Mouse (Mus musculus): ENCODE results near the gene Amot. TPM values are rescaled to one million over a fixed set of nuclear protein-coding genes. Genes with fewer than 3 reads are reported as not detected.

The Amot gene
- polyA plus RNA-seq, 1 experiment: 7.0 TPM

DNA sequence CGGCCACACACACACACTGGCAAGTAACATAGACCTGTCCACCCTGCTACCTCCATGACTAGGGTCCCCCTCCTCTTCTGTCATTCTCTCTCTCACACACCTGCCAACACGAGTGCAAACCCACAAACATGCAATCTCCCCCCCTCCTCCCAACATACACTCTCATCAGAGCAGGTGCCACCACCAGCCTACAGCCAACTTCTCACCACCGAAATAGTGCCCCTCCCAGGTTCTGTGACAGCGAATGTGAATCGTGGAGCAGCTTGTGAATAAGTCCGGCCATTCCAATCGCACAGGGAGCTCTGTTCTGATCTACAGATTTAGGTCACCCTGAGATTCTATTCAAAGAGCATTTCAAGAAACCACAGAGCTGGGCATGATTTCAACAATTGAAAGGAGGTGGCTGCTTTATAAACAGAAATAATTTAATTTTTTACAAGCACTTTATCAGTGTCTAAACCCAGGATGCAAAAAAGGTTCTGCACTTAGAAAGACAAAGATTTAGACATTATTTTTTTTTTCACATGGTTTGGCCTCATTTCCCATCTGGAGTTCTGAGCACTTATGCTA is 21.4 kb downstream of the Amot start:
- H3K4me1 ChIP-seq (replicated peaks; ENCODE audit: control insufficient read depth, insufficient read depth, low read length): no peaks in the 10 kb centered on the region
- H3K27ac ChIP-seq (ENCODE audit: control insufficient read depth, insufficient read depth, low read length): no peak overlapping the region
- TF ChIP-seq POLR2A (IDR thresholded peaks at IDR 0.05; ENCODE audit: control insufficient read depth, extremely low read depth, insufficient read depth, low read length, poor library complexity) (no peak), CTCF (IDR thresholded peaks at IDR 0.05; ENCODE audit: borderline replicate concordance, control insufficient read depth, extremely low read depth, insufficient read depth, low read length, poor library complexity) (no peak)
- H3K27me3 ChIP-seq (ENCODE audit: control insufficient read depth, insufficient read depth, low read length): no peaks in the 10 kb centered on the region
- 50% methylated on average over 7 of the region's 7 CpGs for WGBS
- no peaks in the 10 kb centered on the region for H3K36me3 ChIP-seq (ENCODE audit: control insufficient read depth, insufficient read depth, low read length)
- DNase-seq: no peak
- no peak overlapping the region for H3K4me3 ChIP-seq (ENCODE audit: control insufficient read depth, insufficient read depth, low read length)

DNA sequence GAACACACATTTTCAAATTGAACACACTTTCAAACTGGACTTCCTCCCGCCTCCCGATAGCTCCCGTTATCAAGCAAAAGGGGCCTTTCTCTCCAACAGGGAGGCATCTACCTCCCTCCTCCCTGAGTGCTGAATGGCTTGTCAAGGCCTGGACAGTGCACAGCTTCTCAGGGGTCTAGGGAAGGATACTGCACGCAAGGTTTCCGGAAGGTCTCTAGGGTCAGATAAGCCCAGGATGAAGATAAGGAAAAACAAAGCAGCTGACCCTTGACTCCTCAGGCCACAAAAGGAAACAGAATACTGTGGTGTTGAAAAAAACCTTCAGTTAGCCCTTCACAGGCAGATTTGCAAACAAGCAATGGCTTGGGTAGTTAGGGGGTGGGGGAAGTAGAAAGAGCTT is 22.6 kb downstream of the Amot start:
- 95% methylated on average over 5 of the region's 5 CpGs for WGBS
- no peaks in the 10 kb centered on the region for H3K4me1 ChIP-seq (replicated peaks; ENCODE audit: control insufficient read depth, insufficient read depth, low read length)
- DNase-seq: no peak
- no peaks in the 10 kb centered on the region for H3K36me3 ChIP-seq (ENCODE audit: control insufficient read depth, insufficient read depth, low read length)
- no peak overlapping the region for H3K4me3 ChIP-seq (ENCODE audit: control insufficient read depth, insufficient read depth, low read length)
- H3K27ac ChIP-seq (ENCODE audit: control insufficient read depth, insufficient read depth, low read length): no peak overlapping the region
- no peaks in the 10 kb centered on the region for H3K27me3 ChIP-seq (ENCODE audit: control insufficient read depth, insufficient read depth, low read length)
- TF ChIP-seq CTCF (IDR thresholded peaks at IDR 0.05; ENCODE audit: borderline replicate concordance, control insufficient read depth, extremely low read depth, insufficient read depth, low read length, poor library complexity) (no peak), POLR2A (IDR thresholded peaks at IDR 0.05; ENCODE audit: control insufficient read depth, extremely low read depth, insufficient read depth, low read length, poor library complexity) (no peak)

DNA sequence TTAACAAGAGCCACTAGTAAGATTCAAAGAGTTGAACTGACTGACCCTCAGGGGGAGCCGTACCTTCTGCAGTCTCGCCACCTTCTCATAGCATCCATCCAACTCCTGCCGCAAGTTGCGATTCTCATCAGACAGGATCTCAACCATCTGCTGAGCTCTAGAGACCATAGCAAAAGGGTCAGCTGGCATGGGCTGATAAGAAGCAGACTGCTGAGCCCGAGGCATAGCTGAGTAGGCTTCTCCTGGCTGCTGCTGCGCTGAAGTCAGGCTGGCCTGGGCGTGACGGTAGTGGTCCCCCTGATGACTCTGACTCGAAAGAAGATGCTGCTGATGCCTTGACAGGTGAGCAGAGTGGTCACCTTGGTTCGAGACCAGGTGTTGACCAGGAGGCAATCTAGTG is 25.0 kb downstream of the Amot start:
- H3K27ac ChIP-seq (ENCODE audit: control insufficient read depth, insufficient read depth, low read length): no peak overlapping the region
- no peak overlapping the region for H3K4me3 ChIP-seq (ENCODE audit: control insufficient read depth, insufficient read depth, low read length)
- no peak for DNase-seq
- TF ChIP-seq CTCF (IDR thresholded peaks at IDR 0.05; ENCODE audit: borderline replicate concordance, control insufficient read depth, extremely low read depth, insufficient read depth, low read length, poor library complexity) (no peak), POLR2A (IDR thresholded peaks at IDR 0.05; ENCODE audit: control insufficient read depth, extremely low read depth, insufficient read depth, low read length, poor library complexity) (no peak)
- no peaks in the 10 kb centered on the region for H3K36me3 ChIP-seq (ENCODE audit: control insufficient read depth, insufficient read depth, low read length)
- WGBS: 96% methylated on average over 10 of the region's 10 CpGs
- H3K27me3 ChIP-seq (ENCODE audit: control insufficient read depth, insufficient read depth, low read length): no peaks in the 10 kb centered on the region
- H3K4me1 ChIP-seq (replicated peaks; ENCODE audit: control insufficient read depth, insufficient read depth, low read length): no peaks in the 10 kb centered on the region

DNA sequence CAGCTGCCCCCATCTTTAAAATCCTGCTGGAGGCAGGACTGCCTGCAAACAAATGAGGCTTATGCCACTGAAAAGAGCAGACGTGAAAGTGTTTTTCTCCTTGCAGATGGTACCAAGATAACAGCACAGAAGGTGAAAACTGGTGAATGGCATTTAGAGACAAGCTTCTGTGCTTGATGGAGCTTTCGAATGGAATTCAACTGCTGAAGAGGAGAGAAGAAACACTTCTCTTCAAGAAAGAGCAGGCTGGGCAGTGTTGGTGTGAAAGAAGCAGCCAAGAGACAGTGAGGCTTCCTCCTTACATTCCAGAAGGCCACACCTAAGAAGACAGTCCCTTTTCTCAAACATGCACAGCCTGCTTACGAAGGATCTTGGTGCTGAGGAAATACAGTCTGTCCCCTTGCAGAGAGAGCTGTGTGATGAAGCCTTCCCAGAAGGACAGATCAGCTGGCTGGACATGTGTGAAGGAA is 27.2 kb downstream of the Amot start:
- TF ChIP-seq POLR2A (IDR thresholded peaks at IDR 0.05; ENCODE audit: control insufficient read depth, extremely low read depth, insufficient read depth, low read length, poor library complexity) (no peak), CTCF (IDR thresholded peaks at IDR 0.05; ENCODE audit: borderline replicate concordance, control insufficient read depth, extremely low read depth, insufficient read depth, low read length, poor library complexity) (no peak)
- WGBS: 79% methylated on average over 3 of the region's 3 CpGs
- DNase-seq: no peak
- no peak overlapping the region for H3K4me3 ChIP-seq (ENCODE audit: control insufficient read depth, insufficient read depth, low read length)
- H3K4me1 ChIP-seq (replicated peaks; ENCODE audit: control insufficient read depth, insufficient read depth, low read length): no peaks in the 10 kb centered on the region
- H3K27me3 ChIP-seq (ENCODE audit: control insufficient read depth, insufficient read depth, low read length): no peaks in the 10 kb centered on the region
- no peaks in the 10 kb centered on the region for H3K36me3 ChIP-seq (ENCODE audit: control insufficient read depth, insufficient read depth, low read length)
- H3K27ac ChIP-seq (ENCODE audit: control insufficient read depth, insufficient read depth, low read length): no peak overlapping the region

DNA sequence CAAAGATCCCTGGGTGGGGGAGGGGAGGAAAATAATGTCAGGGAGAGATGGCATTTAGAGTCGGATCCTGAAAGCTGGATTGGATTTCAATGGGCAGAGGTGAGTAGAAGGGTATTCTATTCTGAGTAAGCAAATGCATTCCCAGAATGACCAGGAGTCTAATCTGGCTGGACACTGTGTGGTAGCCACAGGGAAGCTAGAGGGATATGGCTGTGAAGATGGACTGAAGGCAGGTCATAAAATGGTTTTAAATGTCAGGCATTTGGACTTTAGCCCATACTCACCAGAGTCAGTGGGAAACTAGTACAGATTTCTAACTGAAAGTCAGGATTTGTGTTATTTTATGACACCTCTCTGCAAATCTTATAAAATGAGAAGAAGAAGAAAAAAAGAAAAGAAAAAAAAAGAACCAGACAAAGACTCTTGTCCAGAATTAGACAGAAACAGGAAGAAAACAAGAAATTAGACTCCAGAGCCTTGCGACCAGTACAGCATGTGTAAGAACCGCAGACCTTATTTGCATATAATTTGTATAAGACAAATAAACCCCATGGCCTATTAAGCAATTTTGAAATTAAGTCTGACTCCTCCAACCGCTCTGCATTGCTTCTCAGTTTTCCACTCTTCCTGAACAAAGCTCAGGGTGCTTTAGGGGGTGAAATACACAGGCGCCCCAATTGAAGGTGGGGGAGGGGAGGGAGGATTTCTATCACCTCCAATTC is 27.8 kb downstream of the Amot start:
- no peak overlapping the region for H3K27ac ChIP-seq (ENCODE audit: control insufficient read depth, insufficient read depth, low read length)
- no peaks in the 10 kb centered on the region for H3K36me3 ChIP-seq (ENCODE audit: control insufficient read depth, insufficient read depth, low read length)
- no peak overlapping the region for H3K4me3 ChIP-seq (ENCODE audit: control insufficient read depth, insufficient read depth, low read length)
- no peaks in the 10 kb centered on the region for H3K4me1 ChIP-seq (replicated peaks; ENCODE audit: control insufficient read depth, insufficient read depth, low read length)
- DNase-seq: no peak
- no peaks in the 10 kb centered on the region for H3K27me3 ChIP-seq (ENCODE audit: control insufficient read depth, insufficient read depth, low read length)
- 98% methylated on average over 5 of the region's 5 CpGs for WGBS
- TF ChIP-seq CTCF (IDR thresholded peaks at IDR 0.05; ENCODE audit: borderline replicate concordance, control insufficient read depth, extremely low read depth, insufficient read depth, low read length, poor library complexity): no peak
- no peak for TF ChIP-seq POLR2A (IDR thresholded peaks at IDR 0.05; ENCODE audit: control insufficient read depth, extremely low read depth, insufficient read depth, low read length, poor library complexity)

DNA sequence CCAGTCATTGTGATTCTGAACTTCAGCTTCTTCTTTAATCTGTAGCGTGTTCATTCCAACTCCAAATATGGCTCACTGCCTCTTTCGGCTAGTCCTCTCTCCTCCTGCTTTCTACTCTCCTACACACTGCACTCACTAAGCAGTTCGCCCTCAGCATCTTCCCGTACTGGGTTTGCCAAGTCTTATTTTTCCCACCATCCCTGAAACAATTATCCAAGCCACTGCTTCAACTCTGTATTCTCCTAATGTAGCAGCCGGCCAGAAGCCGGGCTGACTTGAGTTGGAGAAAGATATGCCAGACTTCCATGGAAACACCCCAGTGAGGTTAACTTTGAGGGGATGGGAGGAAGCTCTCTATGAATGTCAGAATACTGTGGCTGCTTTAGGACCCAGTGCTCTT is 36.7 kb downstream of the Amot start:
- TF ChIP-seq POLR2A (IDR thresholded peaks at IDR 0.05; ENCODE audit: control insufficient read depth, extremely low read depth, insufficient read depth, low read length, poor library complexity) (no peak), CTCF (IDR thresholded peaks at IDR 0.05; ENCODE audit: borderline replicate concordance, control insufficient read depth, extremely low read depth, insufficient read depth, low read length, poor library complexity) (no peak)
- Histone ChIP-seq H3K4me3 (ENCODE audit: control insufficient read depth, insufficient read depth, low read length) (no peak overlapping the region), H3K27ac (ENCODE audit: control insufficient read depth, insufficient read depth, low read length) (no peak overlapping the region), H3K4me1 (replicated peaks; ENCODE audit: control insufficient read depth, insufficient read depth, low read length) (no peaks in the 10 kb centered on the region), H3K36me3 (ENCODE audit: control insufficient read depth, insufficient read depth, low read length) (no peaks in the 10 kb centered on the region), H3K27me3 (ENCODE audit: control insufficient read depth, insufficient read depth, low read length) (no peaks in the 10 kb centered on the region)
- 98% methylated on average over 6 of the region's 6 CpGs for WGBS
- DNase-seq: no peak

Data from thymus, adult 2 months (tissue).